Mouse (Mus musculus) megakaryocyte, embryonic 14.5 days (primary cell): ENCODE measurements at regions not wholly inside any gene's neighbourhood (a gene's known extent, or its start where the extent isn't known, plus 50 kb on each side); places are given as distances from the start of the nearest gene placed in this dataset.

Experiments
- FLI1 ChIP-seq: IDR thresholded peaks from 2 replicates; pipeline ENCODE4 v1.6.1; 2012; ENCODE audit warnings: low read length, inconsistent platforms, mixed read lengths
- GATA1 ChIP-seq: IDR thresholded peaks from 3 replicates; pipeline ENCODE4 v1.6.1; 2012; ENCODE audit warnings: mixed read lengths, low read length, inconsistent platforms, borderline replicate concordance

DNA sequence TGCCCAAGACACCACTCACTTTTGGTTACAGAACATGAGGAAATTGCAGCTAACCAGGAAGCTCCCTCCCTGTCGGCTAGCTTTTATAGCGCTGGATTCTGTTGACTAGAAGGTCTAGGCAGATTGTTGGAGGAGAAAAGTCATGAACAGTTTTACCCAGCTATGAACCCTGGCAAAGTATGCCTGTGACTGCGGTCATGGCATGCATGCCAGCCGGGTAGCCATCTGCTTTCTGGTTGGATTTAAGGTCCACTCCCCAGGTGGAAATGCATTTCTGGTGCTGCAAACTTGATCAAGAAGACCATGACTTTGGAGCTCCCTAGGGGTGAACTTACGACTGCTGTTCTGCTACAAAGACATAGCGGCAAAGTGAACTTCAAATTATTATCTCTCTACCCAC, 62.8 kb upstream of the Mylip start:
- TF ChIP-seq FLI1 (no peak), GATA1 (no peak)
